In the genomic region with DNA sequence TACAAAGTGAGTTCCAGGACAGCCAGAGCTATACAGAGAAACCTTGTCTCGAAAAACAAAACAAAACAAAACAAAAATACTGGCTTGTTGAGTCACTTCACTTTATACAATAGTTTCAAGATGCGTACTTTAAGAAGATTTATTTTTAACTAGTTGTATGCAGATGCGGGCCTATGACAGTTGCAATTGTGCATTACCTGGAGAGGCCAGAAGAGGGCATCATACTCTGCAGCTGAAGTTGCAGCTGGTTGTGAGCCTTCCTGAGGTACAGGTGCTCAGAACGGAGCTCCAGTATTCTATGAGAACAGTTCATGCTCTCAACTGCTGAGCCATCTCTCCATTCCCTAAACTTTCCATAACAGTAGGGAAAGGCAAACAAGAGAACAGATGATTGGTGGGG, we compare ENCODE assay signal across 15 mouse cellular contexts.
DNase-seq lines count a peak whose midpoint lies in the region; ATAC-seq and TF ChIP-seq lines count a peak whose summit lies in the region.
"Had no signal": no experiment of that assay in that cellular context is flagged by ENCODE, and none has a peak within 500 bp of the region (broad histone marks: within the 10 kb centered on the region; RNA-seq: fewer than 3 reads in every experiment).

No protein-coding gene starts in this region.

- no peak for TF ChIP-seq POLR2A in testis, adult 2 months (IDR thresholded peaks at IDR 0.05; ENCODE audit: control insufficient read depth, low read depth, low read length)

- DNase-seq in embryo, embryonic 10 days (ENCODE audit: low spot score): peak; percentile 26
- no peak for DNase-seq in embryo, embryonic 9.5 days (ENCODE audit: extremely low spot score)
- DNase-seq in left cerebral cortex, adult 2 months (ENCODE audit: extremely low spot score in 1 of 2, low spot score in 2 of 2): no peak
- DNase-seq in left cerebral cortex, postnatal 14 days (ENCODE audit: low spot score in 2 of 2): no peak
- DNase-seq in testis, postnatal 10 days (ENCODE audit: low spot score): no peak
- no peak for DNase-seq in adrenal gland, adult (ENCODE audit: inconsistent age in 2 of 2, low spot score in 1 of 2)
- DNase-seq: cerebellum, adult 9-10 months; heart, postnatal 10 days; kidney, postnatal 10 days; left cerebral cortex, postnatal 4 days had no signal

- TF ChIP-seq CTCF in left cerebral cortex, adult 2 months (IDR thresholded peaks at IDR 0.05): peak; percentile 37
- peak; percentile 56; the same call in 1 of the 2 replicates for TF ChIP-seq CTCF in testis, adult 2 months (IDR thresholded peaks at IDR 0.05; ENCODE audit: control insufficient read depth, insufficient read depth, insufficient replicate concordance, low read depth, low read length)

- ATAC-seq in activated CD4-positive, CD25-positive, alpha-beta regulatory T cell, adult 4 months: no peak

- intact Hi-C loops in left cerebral cortex, adult 2 months (cut with DNase I): loop anchor here (10.0 kb wide), 1 partner anchor 151 kb away; no protein-coding TSS in a partner anchor
- intact Hi-C loops in left cerebral cortex, postnatal 14 days (cut with DNase I): no loop called here

- H3K27me3 ChIP-seq in testis, adult 2 months (ENCODE audit: control insufficient read depth, insufficient read depth, low read length): no peaks in the 10 kb centered on the region
- H3K27me3 ChIP-seq: embryonic facial prominence, embryonic 12.5 days; hindbrain, embryonic 15.5 days; midbrain, embryonic 12.5 days had no signal

- H3K27ac ChIP-seq in left cerebral cortex, adult 2 months: no peak overlapping the region
- H3K27ac ChIP-seq in testis, adult 2 months (ENCODE audit: control insufficient read depth, insufficient read depth, low read depth, low read length): no peak overlapping the region
- H3K27ac ChIP-seq: embryonic facial prominence, embryonic 12.5 days; hindbrain, embryonic 15.5 days; midbrain, embryonic 12.5 days had no signal

- no peaks in the 10 kb centered on the region for H3K4me1 ChIP-seq in testis, adult 2 months (ENCODE audit: control insufficient read depth, insufficient read depth, low read length)
- H3K4me1 ChIP-seq: embryonic facial prominence, embryonic 12.5 days; midbrain, embryonic 12.5 days had no signal

- no peaks in the 10 kb centered on the region for H3K36me3 ChIP-seq in testis, adult 2 months (ENCODE audit: control insufficient read depth, insufficient read depth, low read length)
- H3K36me3 ChIP-seq: embryonic facial prominence, embryonic 12.5 days; hindbrain, embryonic 15.5 days; midbrain, embryonic 12.5 days had no signal

- H3K4me3 ChIP-seq in left cerebral cortex, adult 2 months: no peak overlapping the region
- no peak overlapping the region for H3K4me3 ChIP-seq in testis, adult 2 months (ENCODE audit: control insufficient read depth, low read depth, low read length)
- H3K4me3 ChIP-seq: embryonic facial prominence, embryonic 12.5 days; hindbrain, embryonic 15.5 days; midbrain, embryonic 12.5 days had no signal
